Mouse (Mus musculus) hindbrain, embryonic 10.5 days (tissue): ENCODE results near the gene Txnrd1. TPM values are rescaled to one million over a fixed set of nuclear protein-coding genes. Genes with fewer than 3 reads are reported as not detected.

Source experiments
- DNase-seq: peaks from one replicate; pipeline ENCODE4 v3.0.0-alpha.2; 2017; ENCODE audit warnings: low spot score
- H3K27ac ChIP-seq: fragments of 300-500 bp; sonication (generic); 2 replicates; pipeline ENCODE4 v1.5.1; 2016; ENCODE audit warnings: mild to moderate bottlenecking, moderate library complexity
- H3K27me3 ChIP-seq: fragments of 300-500 bp; sonication (generic); 2 replicates; pipeline ENCODE4 v1.6.1; 2016; ENCODE audit warnings: mild to moderate bottlenecking; ENCODE audit not compliant: poor library complexity, insufficient read depth, severe bottlenecking
- H3K36me3 ChIP-seq: fragments of 300-500 bp; sonication (generic); 2 replicates; pipeline ENCODE4 v1.6.1; 2016; ENCODE audit warnings: mild to moderate bottlenecking, moderate library complexity
- H3K4me1 ChIP-seq: fragments of 300-500 bp; sonication (generic); replicated peaks from 2 replicates; pipeline ENCODE4 v1.6.1; 2016; ENCODE audit warnings: mild to moderate bottlenecking
- H3K4me3 ChIP-seq: fragments of 300-500 bp; sonication (generic); 2 replicates; pipeline ENCODE4 v1.5.1; 2016; ENCODE audit warnings: mild to moderate bottlenecking, moderate library complexity
- H3K9me3 ChIP-seq: fragments of 300-500 bp; sonication (generic); 2 replicates; pipeline ENCODE4 v1.6.1; 2016; ENCODE audit warnings: mild to moderate bottlenecking, moderate library complexity
- WGBS: fragments of 180-500 bp; shearing (Covaris S2); methylation state at CpG from one replicate; pipeline ENCODE4 v1.1.7; 2016; 5-methylcytosine and 5-hydroxymethylcytosine counted together
- polyA plus RNA-seq: library from polyadenylated mRNA; unstranded; fragments of >200 nt; fragmentation: Nextera tagmentation; extraction: Ambion mirVana; gene quantifications from 2 replicates; pipeline ENCODE4 v1.2.1, GENCODE M21; 2016

Txnrd1 gene
- polyA plus RNA-seq, 1 experiment from 2014 or later, result 164 TPM

- 77% methylated on average over 3 of the region's 3 CpGs for WGBS
- H3K27me3 ChIP-seq, result no peaks in the 10 kb centered on the region
- H3K4me3 ChIP-seq, result no peak overlapping the region
- no peaks in the 10 kb centered on the region for H3K36me3 ChIP-seq
- no peaks in the 10 kb centered on the region for H3K9me3 ChIP-seq
- DNase-seq, result no peak
- peaks cover 7% of the 10 kb centered on the region; the same call in 1 of the 2 replicates for H3K4me1 ChIP-seq
- no peak overlapping the region for H3K27ac ChIP-seq
Measured at GRCm38 (mm10) chr10:82910198-82910597, 76.4 kb downstream of the Txnrd1 start.

- no peak for DNase-seq
- H3K36me3 ChIP-seq, result no peaks in the 10 kb centered on the region
- H3K4me1 ChIP-seq, result peaks cover 7% of the 10 kb centered on the region; the same call in 1 of the 2 replicates
- H3K9me3 ChIP-seq, result no peaks in the 10 kb centered on the region
- 86% methylated on average over 4 of the region's 4 CpGs for WGBS
- H3K27me3 ChIP-seq, result no peaks in the 10 kb centered on the region
- H3K4me3 ChIP-seq, result no peak overlapping the region
- no peak overlapping the region for H3K27ac ChIP-seq
Measured at GRCm38 (mm10) chr10:82913238-82913637, 79.5 kb downstream of the Txnrd1 start.

GRCm38 (mm10) chr10:82913772-82914171, 80.0 kb downstream of the Txnrd1 start:
- 85% methylated on average over 6 of the region's 6 CpGs for WGBS
- Histone ChIP-seq H3K4me1 (peaks cover 7% of the 10 kb centered on the region; the same call in 1 of the 2 replicates), H3K27me3 (no peaks in the 10 kb centered on the region), H3K4me3 (no peak overlapping the region), H3K9me3 (no peaks in the 10 kb centered on the region), H3K27ac (no peak overlapping the region), H3K36me3 (no peaks in the 10 kb centered on the region)
- DNase-seq, result no peak

GRCm38 (mm10) chr10:82918675-82919074, 84.9 kb downstream of the Txnrd1 start:
- H3K9me3 ChIP-seq, result no peaks in the 10 kb centered on the region
- no peaks in the 10 kb centered on the region for H3K4me1 ChIP-seq
- H3K36me3 ChIP-seq, result no peaks in the 10 kb centered on the region
- H3K27me3 ChIP-seq, result no peaks in the 10 kb centered on the region
- no peak overlapping the region for H3K4me3 ChIP-seq
- WGBS, result 77% methylated on average over 2 of the region's 2 CpGs
- H3K27ac ChIP-seq, result no peak overlapping the region
- DNase-seq, result no peak

GRCm38 (mm10) chr10:82919404-82919980, 85.7 kb downstream of the Txnrd1 start:
- Histone ChIP-seq H3K27me3 (no peaks in the 10 kb centered on the region), H3K4me3 (no peak overlapping the region), H3K4me1 (no peaks in the 10 kb centered on the region), H3K36me3 (no peaks in the 10 kb centered on the region), H3K27ac (no peak overlapping the region), H3K9me3 (no peaks in the 10 kb centered on the region)
- DNase-seq, result no peak
- WGBS, result 88% methylated on average over 4 of the region's 4 CpGs

GRCm38 (mm10) chr10:82923547-82923946, 89.8 kb downstream of the Txnrd1 start:
- no peaks in the 10 kb centered on the region for H3K4me1 ChIP-seq
- no peaks in the 10 kb centered on the region for H3K36me3 ChIP-seq
- H3K27me3 ChIP-seq, result no peaks in the 10 kb centered on the region
- WGBS, result 79% methylated on average over 3 of the region's 3 CpGs
- H3K4me3 ChIP-seq, result no peak overlapping the region
- no peak overlapping the region for H3K27ac ChIP-seq
- no peaks in the 10 kb centered on the region for H3K9me3 ChIP-seq
- no peak for DNase-seq

GRCm38 (mm10) chr10:82924750-82925149, 91.0 kb downstream of the Txnrd1 start:
- Histone ChIP-seq H3K27ac (no peak overlapping the region), H3K9me3 (no peaks in the 10 kb centered on the region), H3K4me3 (no peak overlapping the region), H3K36me3 (no peaks in the 10 kb centered on the region), H3K27me3 (no peaks in the 10 kb centered on the region), H3K4me1 (no peaks in the 10 kb centered on the region)
- 94% methylated on average over 2 of the region's 2 CpGs for WGBS
- DNase-seq, result no peak

- Histone ChIP-seq H3K27ac (no peak overlapping the region), H3K27me3 (no peaks in the 10 kb centered on the region), H3K36me3 (no peaks in the 10 kb centered on the region), H3K9me3 (no peaks in the 10 kb centered on the region), H3K4me1 (no peaks in the 10 kb centered on the region), H3K4me3 (no peak overlapping the region)
- DNase-seq, result no peak
- 83% methylated on average over 2 of the region's 2 CpGs for WGBS
Measured at GRCm38 (mm10) chr10:82925624-82926023, 91.9 kb downstream of the Txnrd1 start.

- WGBS, result 83% methylated on average over 13 of the region's 13 CpGs
- DNase-seq, result no peak
- H3K4me3 ChIP-seq, result no peak overlapping the region
Measured at GRCm38 (mm10) chr10:82935018-82935633, 101.4 kb downstream of the Txnrd1 start.

GRCm38 (mm10) chr10:82935774-82936173, 102.0 kb downstream of the Txnrd1 start:
- Histone ChIP-seq H3K36me3 (no peaks in the 10 kb centered on the region), H3K9me3 (peaks cover 6% of the 10 kb centered on the region; the same call in 1 of the 2 replicates), H3K4me3 (no peak overlapping the region), H3K4me1 (no peaks in the 10 kb centered on the region), H3K27ac (no peak overlapping the region), H3K27me3 (no peaks in the 10 kb centered on the region)
- WGBS, result 90% methylated on average over 6 of the region's 6 CpGs
- no peak for DNase-seq

More at GRCm38 (mm10) chr10:82935018-82935633, 101.4 kb downstream of the Txnrd1 start:
- H3K27me3 ChIP-seq, result no peaks in the 10 kb centered on the region
- peaks cover 6% of the 10 kb centered on the region; the same call in 1 of the 2 replicates for H3K9me3 ChIP-seq
- no peaks in the 10 kb centered on the region for H3K4me1 ChIP-seq
- H3K27ac ChIP-seq, result no peak overlapping the region
- H3K36me3 ChIP-seq, result no peaks in the 10 kb centered on the region

Other genes with a start within 250 kb of the Txnrd1 start
- 36.1 and 37.4 TPM in 2 replicates for gene 1190007I07Rik, start 210.7 kb upstream of the Txnrd1 start, polyA plus RNA-seq
- gene Tdg, start 204.1 kb upstream of the Txnrd1 start, polyA plus RNA-seq, result 264 and 265 TPM in 2 replicates
- 1.1 and 1.9 TPM in 2 replicates for gene Glt8d2, start 143.3 kb upstream of the Txnrd1 start, polyA plus RNA-seq
- 26.4 and 27.1 TPM in 2 replicates for gene Hcfc2, start 137.8 kb upstream of the Txnrd1 start, polyA plus RNA-seq
- 42.5 and 56.2 TPM in 2 replicates for gene Nfyb, start 69.8 kb upstream of the Txnrd1 start, polyA plus RNA-seq
- gene Eid3, start 32.7 kb downstream of the Txnrd1 start, polyA plus RNA-seq, result 0.20 and 0.68 TPM in 2 replicates
- 1.1 and 1.4 TPM in 2 replicates for gene Chst11, start 151.5 kb downstream of the Txnrd1 start, polyA plus RNA-seq